Mouse (Mus musculus): Measurements from ENCODE around the gene Dnaaf5.

Gene Dnaaf5

GRCm38 (mm10) chr5:139149681-139150602, at the start of gene Dnaaf5, which contains the start of gene Prkar1b:
Dnaaf5 (plus strand) TSS chr5:139150223.
Prkar1b (minus strand) TSS chr5:139150001.
- DNase-seq (ENCODE audit: low read depth): peak; percentile 99

GRCm38 (mm10) chr5:139101783-139102182, 48.2 kb upstream of the Dnaaf5 start:
- DNase-seq (ENCODE audit: low read depth): no peak

GRCm38 (mm10) chr5:139107815-139108214, 42.2 kb upstream of the Dnaaf5 start:
- DNase-seq (ENCODE audit: low read depth): no peak

GRCm38 (mm10) chr5:139110140-139110855, 39.7 kb upstream of the Dnaaf5 start:
- no peak for DNase-seq (ENCODE audit: low read depth)

- no peak for DNase-seq (ENCODE audit: low read depth)
These were observed 38.0 kb upstream of the Dnaaf5 start for GRCm38 (mm10) chr5:139111991-139112390.

- DNase-seq (ENCODE audit: low read depth): no peak
These were observed 37.6 kb upstream of the Dnaaf5 start for GRCm38 (mm10) chr5:139112418-139112817.

- DNase-seq (ENCODE audit: low read depth): no peak
These were observed 35.1 kb upstream of the Dnaaf5 start for GRCm38 (mm10) chr5:139114876-139115275.

- no peak for DNase-seq (ENCODE audit: low read depth)
These were observed 34.5 kb upstream of the Dnaaf5 start for GRCm38 (mm10) chr5:139115507-139115906.

- DNase-seq (ENCODE audit: low read depth): no peak
These were observed 31.7 kb upstream of the Dnaaf5 start for GRCm38 (mm10) chr5:139118139-139118960.

- DNase-seq (ENCODE audit: low read depth): no peak
These were observed 31.1 kb upstream of the Dnaaf5 start for GRCm38 (mm10) chr5:139118961-139119276.

- no peak for DNase-seq (ENCODE audit: low read depth)
These were observed 24.3 kb upstream of the Dnaaf5 start for GRCm38 (mm10) chr5:139125717-139126116.

GRCm38 (mm10) chr5:139128476-139129065, 21.5 kb upstream of the Dnaaf5 start:
- no peak for DNase-seq (ENCODE audit: low read depth)

GRCm38 (mm10) chr5:139129078-139129477, 20.9 kb upstream of the Dnaaf5 start:
- DNase-seq (ENCODE audit: low read depth): no peak

- no peak for DNase-seq (ENCODE audit: low read depth)
These were observed 20.4 kb upstream of the Dnaaf5 start for GRCm38 (mm10) chr5:139129572-139130151.

- DNase-seq (ENCODE audit: low read depth): no peak
These were observed 19.7 kb upstream of the Dnaaf5 start for GRCm38 (mm10) chr5:139130351-139130750.

- no peak for DNase-seq (ENCODE audit: low read depth)
These were observed 15.5 kb upstream of the Dnaaf5 start for GRCm38 (mm10) chr5:139134501-139134900.

GRCm38 (mm10) chr5:139136341-139136740, 13.7 kb upstream of the Dnaaf5 start:
- DNase-seq (ENCODE audit: low read depth): no peak

- DNase-seq (ENCODE audit: low read depth): no peak
These were observed 12.8 kb upstream of the Dnaaf5 start for GRCm38 (mm10) chr5:139137176-139137575.

GRCm38 (mm10) chr5:139138261-139138925, 11.6 kb upstream of the Dnaaf5 start:
- DNase-seq (ENCODE audit: low read depth): no peak

GRCm38 (mm10) chr5:139138926-139139472, 11.0 kb upstream of the Dnaaf5 start:
- no peak for DNase-seq (ENCODE audit: low read depth)

GRCm38 (mm10) chr5:139140589-139140988, 9.4 kb upstream of the Dnaaf5 start:
- no peak for DNase-seq (ENCODE audit: low read depth)

Data from c-Kit-positive CD71-negative TER-119-negative erythroid progenitor cells, embryonic 14.5 days (primary cell).